Mouse (Mus musculus) stomach, embryonic 14.5 days (tissue): Measurements from ENCODE around the gene Mchr1. TPM values are rescaled to one million over a fixed set of nuclear protein-coding genes. Genes with fewer than 3 reads are reported as not detected.

Experiments
- ATAC-seq: fragments of 200-750 bp; cut with Nextera tagmentation; 2 replicates; pipeline ENCODE4 v1.8.0; 2017; ENCODE audit warnings: low read depth, moderate TSS enrichment; ENCODE audit not compliant: insufficient number of reproducible peaks, insufficient read depth, low FRiP score
- H3K27ac ChIP-seq: fragments of 300-500 bp; sonication (generic); 2 replicates; pipeline ENCODE4 v1.5.1; 2014; ENCODE audit warnings: mild to moderate bottlenecking, low read length, moderate library complexity, mixed read lengths
- H3K27me3 ChIP-seq: fragments of 300-500 bp; sonication (generic); 2 replicates; pipeline ENCODE4 v1.6.1; 2014; ENCODE audit warnings: low read length, control low read depth, mixed read lengths; ENCODE audit not compliant: control insufficient read depth, insufficient read depth
- H3K36me3 ChIP-seq: fragments of 300-500 bp; sonication (generic); 2 replicates; pipeline ENCODE4 v1.6.1; 2014; ENCODE audit warnings: mild to moderate bottlenecking, control low read depth, low read length, moderate library complexity, mixed read lengths; ENCODE audit not compliant: control insufficient read depth, insufficient read depth
- H3K4me1 ChIP-seq: fragments of 300-500 bp; sonication (generic); 2 replicates; pipeline ENCODE4 v1.6.1; 2014; ENCODE audit warnings: low read length, control low read depth, mixed read lengths; ENCODE audit not compliant: control insufficient read depth, insufficient read depth
- H3K4me2 ChIP-seq: fragments of 300-500 bp; sonication (generic); replicated peaks from 2 replicates; pipeline ENCODE4 v1.6.1; 2014; ENCODE audit warnings: low read depth, low read length, control low read depth
- H3K4me3 ChIP-seq: fragments of 300-500 bp; sonication (generic); 2 replicates; pipeline ENCODE4 v1.5.1; 2014; ENCODE audit warnings: low read depth, low read length, control low read depth
- H3K9ac ChIP-seq: fragments of 300-500 bp; sonication (generic); replicated peaks from 2 replicates; pipeline ENCODE4 v1.6.1; 2014; ENCODE audit warnings: low read depth, mild to moderate bottlenecking, control low read depth, low read length, moderate library complexity, mixed read lengths
- H3K9me3 ChIP-seq: fragments of 300-500 bp; sonication (generic); 2 replicates; pipeline ENCODE4 v1.6.1; 2016; ENCODE audit warnings: low read depth, low read length, control low read depth; ENCODE audit not compliant: control insufficient read depth
- WGBS: fragments of 180-500 bp; shearing (Covaris S2); extraction: QIAGEN DNeasy Blood & Tissue Kit; methylation state at CpG from one replicate; pipeline ENCODE4 v1.1.7; 2014; 5-methylcytosine and 5-hydroxymethylcytosine counted together
- polyA plus RNA-seq: library from polyadenylated mRNA; unstranded; fragments of >200 nt; fragmentation: Nextera tagmentation; extraction: Ambion mirVana; gene quantifications from 2 replicates; pipeline ENCODE4 v1.2.1, GENCODE M21; 2014

Gene Mchr1
- polyA plus RNA-seq, 1 experiment from 2014 or later: 0.26 TPM

DNA sequence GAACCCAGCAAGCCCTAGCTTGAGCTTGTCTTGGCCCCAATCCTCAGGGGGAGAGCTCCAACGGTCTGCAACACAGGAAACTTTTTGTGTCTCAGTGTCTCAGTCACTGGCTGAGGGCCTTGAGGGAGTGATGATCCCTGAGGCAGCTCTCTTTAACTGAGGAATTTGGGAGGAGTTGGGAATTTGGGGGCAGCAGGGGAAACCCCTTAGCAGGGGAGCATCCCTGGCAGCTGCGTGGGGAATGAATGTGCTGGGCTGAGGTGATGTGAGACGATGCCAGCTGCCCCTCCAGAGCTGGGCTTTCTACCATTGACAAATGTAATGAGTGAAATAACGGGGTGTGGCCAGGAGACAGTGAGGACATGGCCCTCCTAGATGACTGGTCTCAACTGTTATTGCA, 39.9 kb upstream of the Mchr1 start:
- Histone ChIP-seq H3K9ac (no peak overlapping the region), H3K4me1 (peaks cover 6% of the 10 kb centered on the region; the same call in 1 of the 2 replicates), H3K9me3 (no peaks in the 10 kb centered on the region), H3K27me3 (no peaks in the 10 kb centered on the region), H3K4me2 (no peak overlapping the region), H3K27ac (no peak overlapping the region), H3K36me3 (no peaks in the 10 kb centered on the region), H3K4me3 (no peak overlapping the region)
- no peak for ATAC-seq
- 59% methylated on average over 4 of the region's 4 CpGs for WGBS

DNA sequence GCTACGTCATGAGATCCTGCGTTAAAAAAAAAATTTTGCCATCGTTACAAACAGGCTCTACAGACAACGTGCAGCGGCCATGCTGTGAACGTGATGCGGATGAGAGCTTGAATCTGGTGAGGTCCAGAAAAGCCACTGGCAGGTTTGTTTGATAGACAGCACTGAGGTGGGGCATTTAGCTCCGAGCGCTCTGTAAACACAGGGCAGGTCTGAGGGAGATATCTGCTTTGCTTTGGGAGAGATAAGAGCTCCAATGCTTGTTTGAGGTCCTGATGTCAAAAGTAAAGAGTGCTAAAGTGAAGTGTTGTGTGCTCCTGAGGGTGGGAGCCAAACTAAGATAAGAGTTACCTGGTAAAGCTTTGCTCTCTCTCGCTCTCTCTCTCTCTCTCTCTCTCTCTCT, 38.1 kb upstream of the Mchr1 start:
- Histone ChIP-seq H3K4me3 (no peak overlapping the region), H3K9me3 (no peaks in the 10 kb centered on the region), H3K36me3 (no peaks in the 10 kb centered on the region), H3K27me3 (no peaks in the 10 kb centered on the region), H3K27ac (no peak overlapping the region), H3K4me2 (no peak overlapping the region), H3K9ac (no peak overlapping the region), H3K4me1 (no peaks in the 10 kb centered on the region)
- ATAC-seq: peak; percentile 90
- WGBS: 58% methylated on average over 10 of the region's 10 CpGs

DNA sequence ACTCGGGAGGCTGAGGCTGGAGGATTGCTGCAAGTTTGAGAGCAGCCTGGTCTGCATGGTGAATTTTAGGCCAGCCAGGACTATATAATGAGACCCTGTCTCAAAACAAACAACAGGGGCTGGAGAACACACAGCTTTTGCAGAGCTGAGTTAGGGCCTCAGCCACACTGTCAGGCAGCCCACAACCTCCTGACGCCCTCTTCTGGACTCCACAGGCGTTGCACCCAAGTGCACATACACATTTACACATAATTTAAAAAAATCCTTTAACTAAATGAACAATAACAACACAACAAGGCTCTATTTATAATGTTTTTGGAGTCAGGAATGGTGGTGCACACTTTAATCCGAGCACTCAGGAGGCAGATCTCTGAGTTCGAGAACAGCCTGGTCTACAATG, 36.9 kb upstream of the Mchr1 start:
- no peak for ATAC-seq
- no peak overlapping the region for H3K4me3 ChIP-seq
- H3K36me3 ChIP-seq: no peaks in the 10 kb centered on the region
- no peak overlapping the region for H3K27ac ChIP-seq
- H3K9me3 ChIP-seq: no peaks in the 10 kb centered on the region
- H3K4me2 ChIP-seq: no peak overlapping the region
- H3K27me3 ChIP-seq: no peaks in the 10 kb centered on the region
- WGBS: 94% methylated on average over 5 of the region's 5 CpGs
- H3K4me1 ChIP-seq: no peaks in the 10 kb centered on the region
- H3K9ac ChIP-seq: no peak overlapping the region

DNA sequence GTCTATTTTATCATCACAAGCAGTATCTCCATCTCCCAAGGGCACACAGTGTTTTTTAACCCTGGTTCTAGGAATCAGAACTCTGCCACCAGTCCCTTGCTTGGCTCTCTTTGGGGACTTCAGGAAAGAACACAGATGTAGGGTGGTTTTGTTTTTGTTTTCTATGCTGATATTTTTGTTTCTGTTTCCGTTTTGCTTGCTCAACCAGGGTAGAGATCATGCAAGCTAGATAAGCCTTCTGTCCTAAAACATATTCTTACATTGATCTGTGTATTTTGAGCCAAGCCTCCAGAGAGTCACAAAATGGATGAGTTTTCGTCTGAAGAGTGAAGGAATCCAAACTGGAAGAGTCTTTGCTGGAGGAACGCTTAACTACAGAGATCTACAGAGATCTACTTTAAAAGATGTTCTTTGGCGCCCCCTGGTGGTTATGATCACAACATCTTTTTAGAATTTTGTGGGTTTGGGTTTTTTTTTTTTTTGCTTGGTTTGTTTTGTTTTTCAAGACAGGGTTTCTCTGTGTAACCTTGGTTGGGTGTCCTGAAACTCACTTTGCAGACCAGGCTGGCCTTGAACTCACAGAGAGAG, 35.8 kb upstream of the Mchr1 start:
- H3K4me2 ChIP-seq: no peak overlapping the region
- ATAC-seq: no peak
- no peaks in the 10 kb centered on the region for H3K27me3 ChIP-seq
- no peak overlapping the region for H3K9ac ChIP-seq
- no peak overlapping the region for H3K4me3 ChIP-seq
- H3K9me3 ChIP-seq: no peaks in the 10 kb centered on the region
- no peaks in the 10 kb centered on the region for H3K36me3 ChIP-seq
- no peaks in the 10 kb centered on the region for H3K4me1 ChIP-seq
- 20% methylated on average over 4 of the region's 4 CpGs for WGBS
- H3K27ac ChIP-seq: no peak overlapping the region

DNA sequence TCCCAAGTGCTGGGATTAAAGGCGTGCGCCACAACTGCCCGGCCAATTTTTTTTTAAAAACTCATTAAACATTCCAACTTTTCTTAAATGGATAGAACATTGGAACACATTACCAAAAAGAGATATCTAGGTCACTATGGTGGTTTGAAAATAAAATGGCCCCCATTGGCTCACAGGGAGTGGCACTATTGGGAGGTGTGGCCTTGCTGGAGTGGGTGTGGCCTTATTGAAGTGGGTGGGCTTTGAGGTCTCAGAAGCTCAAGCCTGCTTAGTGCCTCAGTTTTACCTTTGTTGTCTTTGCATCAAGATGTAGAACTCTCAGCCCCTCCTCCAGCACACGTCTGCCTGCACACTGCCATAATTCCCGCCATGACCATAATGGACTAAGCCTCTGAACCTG, 32.8 kb upstream of the Mchr1 start:
- no peak overlapping the region for H3K4me2 ChIP-seq
- ATAC-seq: no peak
- no peaks in the 10 kb centered on the region for H3K9me3 ChIP-seq
- no peak overlapping the region for H3K27ac ChIP-seq
- no peaks in the 10 kb centered on the region for H3K27me3 ChIP-seq
- H3K4me1 ChIP-seq: no peaks in the 10 kb centered on the region
- no peak overlapping the region for H3K9ac ChIP-seq
- 94% methylated on average over 5 of the region's 5 CpGs for WGBS
- H3K36me3 ChIP-seq: no peaks in the 10 kb centered on the region
- H3K4me3 ChIP-seq: no peak overlapping the region

DNA sequence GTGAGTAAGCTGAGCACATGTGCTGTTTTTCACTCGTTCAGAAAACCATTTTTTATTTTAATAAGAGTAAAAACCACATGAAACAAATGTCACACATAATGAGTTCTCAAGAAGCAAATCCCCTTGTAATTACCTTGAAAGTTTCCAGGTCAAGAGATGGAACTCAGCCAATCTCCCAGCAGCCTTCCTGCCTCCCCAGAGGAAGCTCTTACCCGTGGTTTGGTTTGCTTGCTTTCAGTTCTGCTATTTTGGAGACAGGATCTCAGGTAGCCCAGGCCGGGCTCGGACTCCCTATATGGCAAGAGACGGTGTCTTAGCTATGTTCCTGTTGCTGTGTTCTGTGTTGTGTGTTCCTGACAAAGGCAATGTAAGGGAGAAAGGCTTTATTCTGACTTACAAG, 24.8 kb upstream of the Mchr1 start:
- WGBS: 60% methylated on average over 5 of the region's 5 CpGs
- ATAC-seq: no peak
- no peaks in the 10 kb centered on the region for H3K36me3 ChIP-seq
- no peak overlapping the region for H3K4me2 ChIP-seq
- H3K27ac ChIP-seq: no peak overlapping the region
- H3K9ac ChIP-seq: no peak overlapping the region
- H3K4me3 ChIP-seq: no peak overlapping the region
- H3K4me1 ChIP-seq: no peaks in the 10 kb centered on the region
- no peaks in the 10 kb centered on the region for H3K9me3 ChIP-seq
- no peaks in the 10 kb centered on the region for H3K27me3 ChIP-seq

DNA sequence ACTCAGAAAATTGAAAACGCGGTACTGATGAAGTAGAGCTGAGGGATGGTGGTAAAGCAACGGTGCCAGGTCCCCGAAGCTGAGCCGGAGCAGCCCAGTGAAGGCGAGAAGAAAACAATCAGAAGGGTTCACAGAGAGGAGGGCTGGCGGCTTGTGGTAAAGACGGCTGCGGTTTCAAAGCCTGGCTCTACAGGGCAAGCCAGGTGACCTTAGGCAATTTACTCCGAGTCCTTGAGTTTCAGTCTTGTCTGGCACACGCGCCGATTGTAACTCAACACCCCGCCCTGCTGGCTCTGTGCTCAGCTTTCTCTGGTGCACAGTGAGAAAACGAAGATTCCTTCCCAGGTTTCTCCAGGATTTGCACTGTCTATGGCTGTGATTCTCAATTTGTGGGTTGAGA, 22.3 kb upstream of the Mchr1 start:
- WGBS: 38% methylated on average over 15 of the region's 15 CpGs
- Histone ChIP-seq H3K27me3 (no peaks in the 10 kb centered on the region), H3K4me3 (no peak overlapping the region), H3K27ac (no peak overlapping the region), H3K9me3 (no peaks in the 10 kb centered on the region), H3K4me2 (peak overlapping the region; percentile 20; the same call in 1 of the 2 replicates), H3K36me3 (no peaks in the 10 kb centered on the region), H3K4me1 (no peaks in the 10 kb centered on the region), H3K9ac (no peak overlapping the region)
- no peak for ATAC-seq

DNA sequence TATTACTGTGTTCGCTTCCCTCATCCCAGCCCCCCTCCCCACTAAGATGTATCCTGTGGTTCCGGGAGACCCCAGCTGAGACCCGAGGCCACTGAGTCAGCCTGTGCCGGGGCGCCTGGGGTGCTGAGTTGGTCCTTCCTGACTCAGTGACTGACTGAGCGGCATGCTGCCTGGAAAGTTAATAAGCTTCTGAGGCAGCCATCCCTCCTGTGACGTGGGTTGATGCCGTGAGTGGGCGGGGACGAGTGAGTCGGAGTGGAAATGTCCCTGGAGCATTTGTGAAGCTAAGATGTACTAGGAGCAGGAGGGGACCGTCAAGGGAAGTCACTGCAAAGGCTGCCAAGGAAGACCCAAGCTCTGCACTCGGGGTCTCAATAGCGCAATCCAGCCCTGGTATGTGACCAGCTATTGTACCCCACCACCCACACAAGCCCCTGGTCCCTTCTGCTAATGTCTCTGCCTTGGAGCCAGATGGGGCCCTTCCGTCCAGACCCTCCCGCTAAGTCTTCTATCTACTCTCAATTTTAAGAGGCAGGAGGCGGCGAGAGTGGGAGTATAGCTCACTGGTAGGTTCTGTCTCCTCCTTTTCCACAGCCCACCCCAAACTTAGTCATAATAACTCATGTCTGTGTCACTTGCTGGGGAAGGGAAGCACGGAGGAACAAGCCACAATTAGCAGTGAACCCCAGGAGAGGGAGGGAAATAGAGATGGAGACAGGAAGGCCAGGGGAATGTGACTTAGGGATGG, 18.2 kb upstream of the Mchr1 start:
- no peak overlapping the region for H3K4me2 ChIP-seq
- no peak for ATAC-seq
- H3K27me3 ChIP-seq: no peaks in the 10 kb centered on the region
- H3K27ac ChIP-seq: no peak overlapping the region
- H3K4me1 ChIP-seq: no peaks in the 10 kb centered on the region
- H3K4me3 ChIP-seq: no peak overlapping the region
- no peak overlapping the region for H3K9ac ChIP-seq
- no peaks in the 10 kb centered on the region for H3K9me3 ChIP-seq
- WGBS: 80% methylated on average over 19 of the region's 19 CpGs
- H3K36me3 ChIP-seq: no peaks in the 10 kb centered on the region

DNA sequence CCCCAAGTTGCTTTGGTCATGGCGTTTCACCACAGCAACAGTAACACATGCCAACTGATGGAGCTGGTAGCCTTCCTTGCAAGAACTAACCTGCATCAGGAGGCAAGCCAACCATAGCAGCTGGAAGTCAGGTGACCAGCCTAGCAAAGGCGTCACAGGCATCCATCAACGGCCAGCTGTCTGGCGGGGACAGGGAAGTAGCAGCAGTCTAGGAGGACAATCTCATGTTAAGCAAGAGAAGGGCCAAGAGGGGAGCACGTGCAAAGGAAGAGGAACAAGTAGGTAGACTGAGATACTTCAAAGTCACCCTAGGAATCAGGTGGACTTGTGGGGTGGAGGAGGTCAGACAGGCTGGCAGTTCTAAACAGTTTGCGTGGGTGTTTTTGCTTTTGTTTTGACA, 16.2 kb upstream of the Mchr1 start:
- Histone ChIP-seq H3K9ac (no peak overlapping the region), H3K4me1 (no peaks in the 10 kb centered on the region), H3K27ac (no peak overlapping the region), H3K4me2 (no peak overlapping the region), H3K9me3 (no peaks in the 10 kb centered on the region), H3K36me3 (no peaks in the 10 kb centered on the region), H3K27me3 (no peaks in the 10 kb centered on the region), H3K4me3 (no peak overlapping the region)
- ATAC-seq: no peak
- WGBS: 67% methylated on average over 6 of the region's 6 CpGs
